Mouse (Mus musculus): Measurements from ENCODE around the gene H2al1c.
"Not testable (repeated sequence)": the region's sequence is repeated elsewhere in the genome, so short reads cannot be mapped to it uniquely, and the experiment has no call there.

Gene H2al1c

DNA sequence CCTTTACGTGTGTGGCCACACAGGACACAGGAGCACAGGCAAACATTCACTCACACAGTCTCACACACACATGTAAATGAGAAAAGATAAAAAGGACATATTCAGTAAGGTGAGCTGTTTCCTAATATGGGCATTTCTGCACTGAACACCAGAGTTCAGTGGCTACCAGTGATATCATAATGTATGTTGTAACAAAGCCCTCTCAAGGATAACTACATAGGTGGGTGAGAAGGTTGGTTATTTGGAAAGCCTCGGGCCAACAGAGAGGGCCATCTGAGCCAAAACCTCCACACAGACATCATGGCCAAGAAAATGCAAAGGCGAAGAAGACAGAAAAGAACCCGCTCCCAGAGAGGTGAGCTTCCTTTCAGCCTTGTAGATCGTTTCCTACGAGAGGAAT lies at the start of gene H2al1c:
H2al1c (plus strand) TSS at position 301 of the 400 bp plus-strand sequence.
- DNase-seq (ENCODE audit: low read depth) = not testable (repeated sequence)

DNA sequence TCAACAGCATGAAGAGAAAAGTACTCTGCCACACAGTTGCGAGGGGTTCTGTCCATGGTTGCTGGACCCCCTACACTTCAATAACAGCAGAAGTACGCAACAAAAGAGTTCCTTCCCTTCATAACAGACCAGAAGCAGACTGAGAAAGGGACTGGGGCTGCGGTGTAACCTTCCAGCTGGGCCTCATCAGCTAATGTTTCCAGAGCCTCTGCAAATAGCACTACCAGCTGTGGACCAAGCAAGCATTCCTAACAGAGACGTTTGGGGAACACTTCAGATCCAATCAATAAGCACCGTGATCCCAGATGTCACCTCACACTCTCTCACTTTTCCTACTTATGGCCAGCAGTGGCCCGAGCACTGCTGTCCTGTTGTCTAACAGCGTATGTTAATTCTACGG lies 40.5 kb upstream of the H2al1c start:
- DNase-seq (ENCODE audit: low read depth) = no peak

DNA sequence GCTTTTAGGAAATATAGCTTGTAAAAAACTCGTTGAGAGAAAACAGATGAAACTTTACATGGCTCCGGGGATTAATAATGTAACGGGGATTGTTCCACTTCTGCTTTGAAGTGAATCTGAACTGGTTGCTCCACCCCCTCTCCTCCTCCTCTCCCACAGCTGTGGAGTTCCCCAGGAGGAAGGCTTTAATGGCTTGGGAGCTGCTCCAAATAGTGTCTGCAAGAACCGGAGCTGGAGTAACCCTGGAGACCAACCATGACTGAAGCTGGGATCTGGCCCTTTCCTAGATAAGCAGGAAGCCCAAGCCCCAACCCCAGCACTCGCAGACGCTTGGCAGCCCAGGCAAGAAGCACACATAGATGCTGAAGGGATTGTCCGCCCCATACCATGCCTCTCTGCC lies 37.7 kb upstream of the H2al1c start:
- no peak for DNase-seq (ENCODE audit: low read depth)

DNA sequence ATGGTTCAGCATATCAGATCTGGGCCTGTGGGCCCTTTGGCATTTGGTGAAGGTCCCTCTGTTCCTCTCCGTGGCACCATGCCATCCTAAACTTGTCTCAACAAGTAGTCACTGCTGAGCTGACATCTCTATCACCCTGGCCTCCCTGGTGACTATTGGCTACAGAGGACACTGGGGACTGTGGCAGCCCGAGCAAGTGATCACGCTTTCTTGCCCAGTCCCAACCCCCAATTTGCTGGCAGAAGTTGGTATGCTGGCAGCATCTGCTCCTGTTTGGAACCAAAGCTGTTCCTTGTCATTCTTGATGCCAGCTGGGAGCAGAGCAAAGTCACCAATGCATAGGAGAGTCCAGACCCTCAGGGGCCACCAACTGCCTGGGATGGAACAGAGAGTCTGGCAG lies 36.4 kb upstream of the H2al1c start:
- no peak for DNase-seq (ENCODE audit: low read depth)

DNA sequence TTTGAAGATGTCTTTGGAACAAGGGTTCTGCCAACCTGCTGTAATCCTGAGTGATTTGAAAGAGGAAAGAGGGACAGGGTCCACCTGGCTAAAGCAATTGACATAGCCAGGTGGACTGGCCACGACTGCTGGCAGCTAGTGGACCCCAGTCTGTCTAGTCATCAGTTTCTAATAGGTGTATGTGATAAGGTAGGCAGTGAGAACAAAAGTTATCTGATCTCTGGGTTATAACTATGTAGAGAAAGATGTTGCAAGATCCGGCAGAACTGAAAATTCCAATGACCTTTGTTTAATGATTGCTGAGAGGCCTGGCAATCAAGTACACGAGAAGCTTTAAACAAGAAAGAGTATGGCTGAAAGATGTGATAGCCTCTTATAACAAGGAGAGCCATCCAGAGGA lies 32.3 kb upstream of the H2al1c start:
- no peak for DNase-seq (ENCODE audit: low read depth)

DNA sequence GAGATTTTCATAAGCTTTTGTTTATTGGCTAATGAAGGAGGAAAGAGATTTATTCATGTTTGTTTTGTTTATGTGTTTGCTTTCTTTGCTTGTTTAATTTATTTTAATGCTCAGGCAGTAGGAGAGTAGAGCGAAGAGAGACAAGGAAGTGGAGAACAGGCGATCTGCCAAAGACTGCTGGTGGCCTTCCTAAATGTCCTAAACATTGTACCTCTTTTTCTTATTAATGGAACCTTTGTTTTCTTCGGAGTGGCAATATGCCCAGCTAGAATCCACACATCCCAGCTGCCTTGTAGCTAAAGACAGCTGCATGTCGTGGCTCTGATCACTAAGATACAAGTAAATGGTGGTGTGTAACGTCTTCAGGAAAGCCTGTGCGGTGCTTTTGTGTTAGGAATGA lies 28.4 kb upstream of the H2al1c start:
- DNase-seq (ENCODE audit: low read depth) = no peak

DNA sequence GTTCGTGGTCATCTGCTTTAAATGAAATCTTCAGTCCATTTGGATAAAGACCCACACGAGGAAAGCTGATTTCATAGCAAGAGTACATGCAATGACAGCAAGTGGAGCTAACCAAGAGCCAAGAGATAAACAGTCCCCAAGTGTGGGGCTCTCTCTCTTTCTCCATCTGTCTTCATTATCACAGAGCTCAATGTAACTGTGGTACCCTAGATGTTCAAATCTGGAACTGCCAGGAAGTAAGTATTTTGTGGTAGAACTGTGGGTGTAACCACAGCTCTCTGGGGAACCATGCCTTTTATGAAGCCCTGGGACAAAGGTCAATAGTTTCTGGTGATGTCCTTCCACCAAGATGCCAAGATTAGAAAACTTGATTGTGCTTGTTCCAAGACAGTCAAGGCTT lies 24.7 kb upstream of the H2al1c start:
- DNase-seq (ENCODE audit: low read depth) = no peak

GRCm38 (mm10) chrX:11288306-11288882 lies 17.1 kb upstream of the H2al1c start:
- DNase-seq (ENCODE audit: low read depth) = no peak

- no peak for DNase-seq (ENCODE audit: low read depth)
These were observed 16.2 kb upstream of the H2al1c start for GRCm38 (mm10) chrX:11289244-11289643.

DNA sequence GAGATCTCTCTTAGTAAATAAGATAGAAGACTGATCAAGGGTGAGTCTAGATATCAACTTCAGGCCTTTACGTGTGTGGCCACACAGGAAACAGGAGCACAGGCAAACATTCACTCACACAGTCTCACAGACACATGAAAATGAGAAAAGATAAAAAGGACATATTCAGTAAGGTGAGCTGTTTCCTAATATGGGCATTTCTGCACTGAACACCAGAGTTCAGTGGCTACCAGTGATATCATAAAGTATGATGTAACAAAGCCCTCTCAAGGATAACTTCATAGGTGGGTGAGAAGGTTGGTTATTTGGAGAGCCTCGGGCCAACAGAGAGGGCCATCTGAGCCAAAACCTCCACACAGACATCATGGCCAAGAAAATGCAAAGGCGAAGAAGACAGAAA lies 6.5 kb upstream of the H2al1c start, which contains the start of gene H2al1a:
H2al1a (plus strand) TSS at position 301 of the 400 bp plus-strand sequence.
- not testable (repeated sequence) for DNase-seq (ENCODE audit: low read depth)

- DNase-seq (ENCODE audit: low read depth) = not testable (repeated sequence)
These were observed 3.3 kb upstream of the H2al1c start, which contains the start of gene H2al1b for GRCm38 (mm10) chrX:11302132-11302531. TSS of gene H2al1b (plus strand) at chrX:11302432.

GRCm38 (mm10) chrX:11308524-11308923 lies 3.1 kb downstream of the H2al1c start, which contains the start of gene H2al1d:
TSS of gene H2al1d (plus strand) at chrX:11308824.
- DNase-seq (ENCODE audit: low read depth) = not testable (repeated sequence)

DNA sequence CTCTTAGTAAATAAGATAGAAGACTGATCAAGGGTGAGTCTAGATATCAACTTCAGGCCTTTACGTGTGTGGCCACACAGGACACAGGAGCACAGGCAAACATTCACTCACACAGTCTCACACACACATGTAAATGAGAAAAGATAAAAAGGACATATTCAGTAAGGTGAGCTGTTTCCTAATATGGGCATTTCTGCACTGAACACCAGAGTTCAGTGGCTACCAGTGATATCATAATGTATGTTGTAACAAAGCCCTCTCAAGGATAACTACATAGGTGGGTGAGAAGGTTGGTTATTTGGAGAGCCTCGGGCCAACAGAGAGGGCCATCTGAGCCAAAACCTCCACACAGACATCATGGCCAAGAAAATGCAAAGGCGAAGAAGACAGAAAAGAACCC lies 6.2 kb downstream of the H2al1c start, which contains the start of gene H2al1e:
H2al1e (plus strand) TSS at position 301 of the 400 bp plus-strand sequence.
- DNase-seq (ENCODE audit: low read depth) = not testable (repeated sequence)

DNA sequence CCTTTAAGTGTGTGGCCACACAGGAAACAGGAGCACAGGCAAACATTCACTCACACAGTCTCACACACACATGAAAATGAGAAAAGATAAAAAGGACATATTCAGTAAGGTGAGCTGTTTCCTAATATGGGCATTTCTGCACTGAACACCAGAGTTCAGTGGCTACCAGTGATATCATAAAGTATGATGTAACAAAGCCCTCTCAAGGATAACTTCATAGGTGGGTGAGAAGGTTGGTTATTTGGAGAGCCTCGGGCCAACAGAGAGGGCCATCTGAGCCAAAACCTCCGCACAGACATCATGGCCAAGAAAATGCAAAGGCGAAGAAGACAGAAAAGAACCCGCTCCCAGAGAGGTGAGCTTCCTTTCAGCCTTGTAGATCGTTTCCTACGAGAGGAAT lies 9.4 kb downstream of the H2al1c start, which contains the start of gene H2al1f:
H2al1f (plus strand) TSS at position 301 of the 400 bp plus-strand sequence.
- not testable (repeated sequence) for DNase-seq (ENCODE audit: low read depth)

- not testable (repeated sequence) for DNase-seq (ENCODE audit: low read depth)
These were observed 12.5 kb downstream of the H2al1c start, which contains the start of gene H2al1g for GRCm38 (mm10) chrX:11317956-11318355. TSS of gene H2al1g (plus strand) at chrX:11318256.

GRCm38 (mm10) chrX:11321192-11321591 lies 15.7 kb downstream of the H2al1c start, which contains the start of gene H2al1h:
TSS of gene H2al1h (plus strand) at chrX:11321492.
- DNase-seq (ENCODE audit: low read depth) = not testable (repeated sequence)

- DNase-seq (ENCODE audit: low read depth) = not testable (repeated sequence)
These were observed 18.9 kb downstream of the H2al1c start, which contains the start of gene H2al1i for GRCm38 (mm10) chrX:11324359-11324758. TSS of gene H2al1i (plus strand) at chrX:11324659.

GRCm38 (mm10) chrX:11327522-11327921 lies 22.1 kb downstream of the H2al1c start, which contains the start of gene H2al1j:
TSS of gene H2al1j (plus strand) at chrX:11327822.
- DNase-seq (ENCODE audit: low read depth) = not testable (repeated sequence)

DNA sequence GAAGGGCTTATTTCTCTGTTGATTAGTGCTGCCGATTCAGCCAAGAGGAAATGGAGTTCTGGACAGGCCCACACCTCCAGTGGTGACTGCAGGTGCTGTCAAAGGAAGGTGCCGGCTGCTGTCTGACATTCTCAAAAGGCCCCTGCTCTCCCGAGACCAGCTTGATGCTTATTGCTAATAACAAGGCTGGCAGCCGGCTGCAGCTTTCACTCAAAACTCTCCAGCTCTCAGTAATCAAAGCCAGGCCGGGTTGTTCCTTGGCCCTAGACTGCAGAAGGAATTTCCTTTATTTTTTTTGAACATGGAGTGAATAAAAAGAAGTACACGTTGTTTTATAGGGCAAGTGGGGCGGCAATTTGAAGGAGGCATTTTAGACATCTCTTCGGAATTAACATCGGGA lies 40.3 kb downstream of the H2al1c start:
- no peak for DNase-seq (ENCODE audit: low read depth)

GRCm38 (mm10) chrX:11346756-11347155 lies 41.3 kb downstream of the H2al1c start:
- no peak for DNase-seq (ENCODE audit: low read depth)
